In genomic region chr7:91457207-91457606, GRCm38 (mm10) we compare ENCODE assay signal across 8 mouse cellular contexts.
DNase-seq lines count a peak whose midpoint lies in the region; ATAC-seq lines count a peak whose summit lies in the region.

No protein-coding gene starts in this region.

- no peak overlapping the region for H3K27ac ChIP-seq in hindbrain, embryonic 13.5 days

- H3K9me3 ChIP-seq in hindbrain, embryonic 13.5 days, result no peaks in the 10 kb centered on the region

- DNase-seq in heart, adult 18-20 months, result peak; percentile 17 to 55
- DNase-seq in heart, adult 11 months, result no peak
- peak; percentile 74 for DNase-seq in adrenal gland, postnatal 14 days
- DNase-seq in embryo, embryonic 9.5 days (ENCODE audit: extremely low spot score), result peak; percentile 56
- peak; percentile 63 to 91 for DNase-seq in layer of hippocampus, postnatal 14 days (ENCODE audit: low spot score in 2 of 2)
- peak; percentile 51 for DNase-seq in right cerebral cortex, postnatal 25 days

- 0% methylated on average over 1 of the region's 1 CpGs for WGBS in hindbrain, embryonic 13.5 days

- H3K36me3 ChIP-seq in hindbrain, embryonic 13.5 days, result no peaks in the 10 kb centered on the region

- no peak overlapping the region for H3K4me3 ChIP-seq in hindbrain, embryonic 13.5 days

- no peaks in the 10 kb centered on the region for H3K27me3 ChIP-seq in hindbrain, embryonic 13.5 days

- H3K9ac ChIP-seq in hindbrain, embryonic 13.5 days, result no peak overlapping the region

- H3K4me1 ChIP-seq in hindbrain, embryonic 13.5 days (replicated peaks), result peaks cover 6% of the 10 kb centered on the region; the same call in 1 of the 2 replicates

- H3K4me2 ChIP-seq in hindbrain, embryonic 13.5 days, result no peak overlapping the region

- ATAC-seq in hindbrain, embryonic 13.5 days (ENCODE audit: low FRiP score), result peak; percentile 80
- peak; percentile 100 for ATAC-seq in megakaryocyte progenitor cell, adult 5-6 weeks (replicated peaks; ENCODE audit: poor library complexity)
